16 mouse cellular contexts compared by ENCODE assay signal in genomic region chr7:120838436-120839160, GRCm38 (mm10). TPM values are rescaled to one million over a fixed set of nuclear protein-coding genes. Genes with fewer than 3 reads are reported as not detected.
DNase-seq lines count a peak whose midpoint lies in the region; ATAC-seq and TF ChIP-seq lines count a peak whose summit lies in the region.
"Had no signal": no experiment of that assay in that cellular context is flagged by ENCODE, and none has a peak within 500 bp of the region (broad histone marks: within the 10 kb centered on the region; RNA-seq: fewer than 3 reads in every experiment).

No protein-coding gene starts in this region.

- 35% methylated on average over 5 of the region's 5 CpGs for WGBS in kidney, postnatal 0 days
- WGBS in forebrain, embryonic 11.5 days, result 77% methylated on average over 5 of the region's 5 CpGs

- no peak overlapping the region for H3K4me3 ChIP-seq in kidney, postnatal 0 days (replicated peaks; ENCODE audit: low read depth, low read length)
- H3K4me3 ChIP-seq in forebrain, embryonic 11.5 days (ENCODE audit: low read depth, low read length), result no peak overlapping the region
- H3K4me3 ChIP-seq: limb, embryonic 15.5 days; midbrain, embryonic 12.5 days had no signal

- intact Hi-C loops in gastrocnemius, postnatal 14 days (cut with DNase I; ENCODE audit: low total_unique reads), result loop anchor here (5.0 kb wide), 1 partner anchor 79 kb away; the partner anchor contains the start of gene Polr3e

- no peak overlapping the region for H3K27ac ChIP-seq in kidney, postnatal 0 days
- no peak overlapping the region for H3K27ac ChIP-seq in forebrain, embryonic 11.5 days (ENCODE audit: low read depth, low read length)
- H3K27ac ChIP-seq: limb, embryonic 15.5 days; midbrain, embryonic 12.5 days had no signal

- no peaks in the 10 kb centered on the region for H3K27me3 ChIP-seq in kidney, postnatal 0 days (ENCODE audit: insufficient read depth, low read length)
- H3K27me3 ChIP-seq in forebrain, embryonic 11.5 days (ENCODE audit: control insufficient read depth, insufficient read depth, low read length), result no peaks in the 10 kb centered on the region
- H3K27me3 ChIP-seq: limb, embryonic 15.5 days had no signal

- H3K4me1 ChIP-seq in kidney, postnatal 0 days (replicated peaks; ENCODE audit: insufficient read depth, low read length), result 0 out of 2 replicates have a peak, but pooled peaks cover 4% of the 10 kb centered on the region
- H3K4me1 ChIP-seq in forebrain, embryonic 11.5 days (replicated peaks; ENCODE audit: control insufficient read depth, insufficient read depth, low read length), result peaks cover 1% of the 10 kb centered on the region; the same call in 1 of the 2 replicates

- H3K4me2 ChIP-seq in kidney, postnatal 0 days (ENCODE audit: low read length), result no peak overlapping the region
- H3K4me2 ChIP-seq in forebrain, embryonic 11.5 days (ENCODE audit: low read depth, low read length, severe bottlenecking), result no peak overlapping the region
- H3K4me2 ChIP-seq: limb, embryonic 15.5 days; midbrain, embryonic 12.5 days had no signal

- no peak for TF ChIP-seq CTCF in kidney, postnatal 0 days (IDR thresholded peaks at IDR 0.05; ENCODE audit: low read depth)

- DNase-seq in kidney, postnatal 0 days (ENCODE audit: low spot score), result peak; percentile 57
- DNase-seq in kidney, postnatal 14 days, result no peak
- peak; percentile 40 for DNase-seq in MN1 (ENCODE audit: low spot score)
- peak; percentile 36 to 65 for DNase-seq in adrenal gland, adult 18-20 months (ENCODE audit: low spot score in 2 of 2)
- peak; percentile 38 for DNase-seq in gastrocnemius, postnatal 14 days
- DNase-seq in right cerebral cortex, postnatal 14 days, result no peak
- DNase-seq in forebrain, embryonic 11.5 days (ENCODE audit: low spot score), result no peak
- no peak for DNase-seq in thymus, postnatal 36 days
- DNase-seq: cerebellum, adult 18-20 months; embryo, embryonic 11 days; thymus, postnatal 4 days had no signal

- no peaks in the 10 kb centered on the region for H3K36me3 ChIP-seq in kidney, postnatal 0 days (ENCODE audit: insufficient read depth, low read length)
- H3K36me3 ChIP-seq in forebrain, embryonic 11.5 days (ENCODE audit: control insufficient read depth, insufficient read depth, low read length), result no peaks in the 10 kb centered on the region
- H3K36me3 ChIP-seq: limb, embryonic 15.5 days; midbrain, embryonic 12.5 days had no signal

- no peak overlapping the region for H3K9ac ChIP-seq in kidney, postnatal 0 days (ENCODE audit: low read depth, low read length)
- no peak overlapping the region for H3K9ac ChIP-seq in forebrain, embryonic 11.5 days (ENCODE audit: low read length)
- H3K9ac ChIP-seq: limb, embryonic 15.5 days; midbrain, embryonic 12.5 days had no signal

- no peak for ATAC-seq in kidney, postnatal 0 days (replicated peaks; ENCODE audit: low FRiP score, low read depth)
- no peak for ATAC-seq in forebrain, embryonic 11.5 days (replicated peaks; ENCODE audit: low FRiP score)

- H3K9me3 ChIP-seq in kidney, postnatal 0 days (replicated peaks; ENCODE audit: low read length), result no peaks in the 10 kb centered on the region
- no peaks in the 10 kb centered on the region for H3K9me3 ChIP-seq in forebrain, embryonic 11.5 days (ENCODE audit: control insufficient read depth, low read length)
- H3K9me3 ChIP-seq: limb, embryonic 15.5 days; midbrain, embryonic 12.5 days had no signal

RNA-seq across cellular contexts. Expression of gene Eef2k, which starts 4.0 kb away (rescaled TPM):
- polyA plus RNA-seq in kidney, postnatal 0 days (2015; fragmentation: Nextera tagmentation; extraction: Ambion mirVana), result 13.8 and 14.9 TPM in 2 replicates
- total RNA-seq in adrenal gland, adult 18-20 months (2021), result 10 to 100 TPM; 20.9 to 22.4 TPM
- total RNA-seq in gastrocnemius, postnatal 14 days (2021), result 10 to 100 TPM; 50.3 to 61.8 TPM
- polyA plus RNA-seq in forebrain, embryonic 11.5 days (2014; fragmentation: Nextera tagmentation; extraction: Ambion mirVana), result 10.0 and 12.7 TPM in 2 replicates

RNA-seq across cellular contexts. Expression of gene Gm5737, which starts 26.4 kb away (rescaled TPM):
- polyA plus RNA-seq in kidney, postnatal 0 days (2015; fragmentation: Nextera tagmentation; extraction: Ambion mirVana), result not detected in 2 replicates
- not detected for total RNA-seq in adrenal gland, adult 18-20 months (2021)
- total RNA-seq in gastrocnemius, postnatal 14 days (2021), result under 1 TPM; 0.49 to 0.60 TPM
- not detected in 2 replicates for polyA plus RNA-seq in forebrain, embryonic 11.5 days (2014; fragmentation: Nextera tagmentation; extraction: Ambion mirVana)
- total RNA-seq: CH12.LX; left cerebral cortex, adult 18-20 months had no signal
- polyA plus RNA-seq: heart, embryonic 16.5 days; limb, embryonic 15.5 days; midbrain, embryonic 12.5 days had no signal

Comparison
In these comparisons a context has a peak if more than half of its experiments do, and no peak if none do; other contexts are left out.
1. DNase-seq: peak in kidney, postnatal 0 days (single experiment), MN1 (single experiment), adrenal gland, adult 18-20 months (2 of 2) and gastrocnemius, postnatal 14 days (single experiment); none in kidney, postnatal 14 days (single experiment), right cerebral cortex, postnatal 14 days (single experiment), forebrain, embryonic 11.5 days (single experiment) and thymus, postnatal 36 days (0 of 2).